Mouse (Mus musculus): Measurements from ENCODE around the gene Gm8232. TPM values are rescaled to one million over a fixed set of nuclear protein-coding genes. Genes with fewer than 3 reads are reported as not detected.
"Not testable (repeated sequence)": the region's sequence is repeated elsewhere in the genome, so short reads cannot be mapped to it uniquely, and the experiment has no call there.

The Gm8232 gene
- not detected for total RNA-seq (2021)

DNA sequence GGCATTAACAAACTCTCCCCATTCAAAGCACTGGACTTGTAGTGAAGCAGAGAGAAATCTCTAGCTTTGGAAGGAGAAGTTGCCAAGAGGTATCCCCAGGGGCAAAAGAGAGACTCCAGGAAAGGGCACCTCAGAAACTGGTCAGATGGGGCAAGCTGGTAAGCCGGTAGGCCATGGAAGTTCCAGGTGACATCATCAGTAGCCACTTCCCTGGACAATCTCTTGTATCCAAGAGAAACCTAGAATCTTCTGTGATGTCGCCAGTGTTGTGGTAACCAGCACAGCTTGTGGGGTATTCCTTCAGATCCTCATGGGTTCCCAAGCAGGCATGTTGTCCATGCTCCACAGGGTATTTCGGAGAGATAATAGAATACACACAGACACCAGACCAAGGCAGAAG, at the start of gene Gm8232:
TSS of gene Gm8232 (plus strand) at position 301 of the 400 bp plus-strand sequence.
- not testable (repeated sequence) for DNase-seq (ENCODE audit: extremely low spot score in 1 of 2, low spot score in 1 of 2)

DNA sequence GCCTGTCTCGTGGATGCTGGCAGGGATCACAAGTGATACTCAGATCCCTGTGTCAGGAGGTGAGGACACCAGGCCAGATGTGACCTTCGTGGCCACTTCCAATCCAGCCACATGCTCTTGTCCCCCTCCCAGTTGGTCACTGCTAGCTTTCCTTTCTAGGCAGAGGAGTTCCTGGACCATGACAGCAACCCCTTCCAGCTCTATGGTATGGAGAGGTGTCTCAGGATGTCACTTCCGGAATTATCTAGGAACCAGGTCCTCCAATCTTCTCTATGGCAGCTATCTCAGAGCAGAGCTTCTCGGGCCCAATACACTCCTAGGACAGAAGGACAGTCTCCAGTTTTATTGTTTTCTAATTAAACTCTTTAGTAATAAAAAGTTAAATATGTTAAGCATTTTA, 49.2 kb upstream of the Gm8232 start:
- DNase-seq (ENCODE audit: extremely low spot score in 1 of 2, low spot score in 1 of 2) = not testable (repeated sequence)

DNA sequence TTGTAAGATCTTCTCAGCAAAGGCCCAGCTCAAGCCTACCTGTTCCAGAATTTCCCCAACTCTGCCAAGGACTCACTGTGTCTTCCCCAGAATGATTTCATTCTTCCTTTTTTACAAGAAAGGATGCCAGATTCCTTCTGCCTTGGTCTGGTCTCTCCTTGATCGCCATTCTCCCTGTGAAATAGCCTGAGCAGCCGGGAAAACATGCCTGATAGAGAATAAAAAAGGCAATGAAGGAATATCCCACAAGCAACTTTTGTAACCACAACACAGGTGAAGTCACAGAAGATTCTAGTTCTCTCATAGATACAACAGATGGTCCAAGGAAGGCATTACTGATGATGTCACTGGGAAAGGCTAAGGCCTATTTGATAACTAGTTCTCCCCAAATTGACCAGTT, 22.8 kb upstream of the Gm8232 start, which contains the start of gene Gm3371:
TSS of gene Gm3371 (minus strand) at position 101 of the 400 bp plus-strand sequence.
- DNase-seq (ENCODE audit: extremely low spot score in 1 of 2, low spot score in 1 of 2) = not testable (repeated sequence)

Other genes starting within 250 kb of the Gm8232 start
- gene Gm8212, start 236.0 kb upstream of the Gm8232 start, total RNA-seq (2021) = not detected
- not detected for gene 4930503E14Rik, start 220.4 kb upstream of the Gm8232 start, total RNA-seq (2021)
- not detected for gene Gm8220, start 148.1 kb upstream of the Gm8232 start, total RNA-seq (2021)
- not detected for gene Gm5930, start 95.1 kb upstream of the Gm8232 start, total RNA-seq (2021)
- not detected for gene Gm8229, start 68.3 kb upstream of the Gm8232 start, total RNA-seq (2021)
- gene Gm3371, start 22.9 kb upstream of the Gm8232 start, total RNA-seq (2021) = not detected
- gene BC061237, start 58.8 kb downstream of the Gm8232 start, total RNA-seq (2021) = not detected
- gene Gm17093, start 84.6 kb downstream of the Gm8232 start, total RNA-seq (2021) = not detected
- gene Gm8247, start 149.5 kb downstream of the Gm8232 start, total RNA-seq (2021) = not detected
- not detected for gene Gm5624, start 194.3 kb downstream of the Gm8232 start, total RNA-seq (2021)

Data from layer of hippocampus, postnatal 25 days (tissue).